Mouse (Mus musculus) cerebellum, adult 11-12 months (tissue): Measurements from ENCODE around the gene Rpp40.
A peak's percentile ranks its signal among the peaks of the same experiment; 100 is the strongest.

ENCODE experiments used
- DNase-seq: peaks from one replicate; pipeline ENCODE4 v3.0.0; 2022

The Rpp40 gene

GRCm38 (mm10) chr13:35848694-35849093, 57.5 kb downstream of the Rpp40 start:
- DNase-seq = peak; percentile 55

- DNase-seq = no peak
These were observed 60.9 kb downstream of the Rpp40 start for GRCm38 (mm10) chr13:35845306-35845705.
